Mouse (Mus musculus) hindbrain, embryonic 13.5 days (tissue): ENCODE results near the gene Cdc25a. TPM values are rescaled to one million over a fixed set of nuclear protein-coding genes. Genes with fewer than 3 reads are reported as not detected.

Experiments used
- ATAC-seq: fragments of 200-750 bp; cut with Nextera tagmentation; 2 replicates; pipeline ENCODE4 v1.8.0; 2017; ENCODE audit warnings: moderate TSS enrichment; ENCODE audit not compliant: low FRiP score
- H3K27ac ChIP-seq: fragments of 300-500 bp; sonication (generic); 2 replicates; pipeline ENCODE4 v1.5.1; 2015; ENCODE audit warnings: inconsistent platforms, mild to moderate bottlenecking, moderate library complexity
- H3K27me3 ChIP-seq: fragments of 300-500 bp; sonication (generic); 2 replicates; pipeline ENCODE4 v1.6.1; 2015; ENCODE audit warnings: mild to moderate bottlenecking, inconsistent platforms
- H3K36me3 ChIP-seq: fragments of 300-500 bp; sonication (generic); 2 replicates; pipeline ENCODE4 v1.6.1; 2015; ENCODE audit warnings: mild to moderate bottlenecking, inconsistent platforms
- H3K4me1 ChIP-seq: fragments of 300-500 bp; sonication (generic); replicated peaks from 2 replicates; pipeline ENCODE4 v1.6.1; 2015; ENCODE audit warnings: inconsistent platforms
- H3K4me2 ChIP-seq: fragments of 300-500 bp; sonication (generic); 2 replicates; pipeline ENCODE4 v1.6.1; 2015; ENCODE audit warnings: inconsistent platforms, mild to moderate bottlenecking, moderate library complexity
- H3K4me3 ChIP-seq: fragments of 300-500 bp; sonication (generic); 2 replicates; pipeline ENCODE4 v1.5.1; 2015; ENCODE audit warnings: mild to moderate bottlenecking, inconsistent platforms
- H3K9ac ChIP-seq: fragments of 300-500 bp; sonication (generic); 2 replicates; pipeline ENCODE4 v1.6.1; 2015; ENCODE audit warnings: mild to moderate bottlenecking, inconsistent platforms
- H3K9me3 ChIP-seq: fragments of 300-500 bp; sonication (generic); 2 replicates; pipeline ENCODE4 v1.6.1; 2016; ENCODE audit warnings: inconsistent platforms
- WGBS: fragments of 180-500 bp; shearing (Covaris S2); methylation state at CpG from one replicate; pipeline ENCODE4 v1.1.7; 2015; 5-methylcytosine and 5-hydroxymethylcytosine counted together
- polyA plus RNA-seq: library from polyadenylated mRNA; unstranded; fragments of >200 nt; fragmentation: Nextera tagmentation; extraction: Ambion mirVana; gene quantifications from 2 replicates; pipeline ENCODE4 v1.2.1, GENCODE M21; 2015

Gene Cdc25a
- polyA plus RNA-seq, 1 experiment from 2014 or later = 18.5 TPM

DNA sequence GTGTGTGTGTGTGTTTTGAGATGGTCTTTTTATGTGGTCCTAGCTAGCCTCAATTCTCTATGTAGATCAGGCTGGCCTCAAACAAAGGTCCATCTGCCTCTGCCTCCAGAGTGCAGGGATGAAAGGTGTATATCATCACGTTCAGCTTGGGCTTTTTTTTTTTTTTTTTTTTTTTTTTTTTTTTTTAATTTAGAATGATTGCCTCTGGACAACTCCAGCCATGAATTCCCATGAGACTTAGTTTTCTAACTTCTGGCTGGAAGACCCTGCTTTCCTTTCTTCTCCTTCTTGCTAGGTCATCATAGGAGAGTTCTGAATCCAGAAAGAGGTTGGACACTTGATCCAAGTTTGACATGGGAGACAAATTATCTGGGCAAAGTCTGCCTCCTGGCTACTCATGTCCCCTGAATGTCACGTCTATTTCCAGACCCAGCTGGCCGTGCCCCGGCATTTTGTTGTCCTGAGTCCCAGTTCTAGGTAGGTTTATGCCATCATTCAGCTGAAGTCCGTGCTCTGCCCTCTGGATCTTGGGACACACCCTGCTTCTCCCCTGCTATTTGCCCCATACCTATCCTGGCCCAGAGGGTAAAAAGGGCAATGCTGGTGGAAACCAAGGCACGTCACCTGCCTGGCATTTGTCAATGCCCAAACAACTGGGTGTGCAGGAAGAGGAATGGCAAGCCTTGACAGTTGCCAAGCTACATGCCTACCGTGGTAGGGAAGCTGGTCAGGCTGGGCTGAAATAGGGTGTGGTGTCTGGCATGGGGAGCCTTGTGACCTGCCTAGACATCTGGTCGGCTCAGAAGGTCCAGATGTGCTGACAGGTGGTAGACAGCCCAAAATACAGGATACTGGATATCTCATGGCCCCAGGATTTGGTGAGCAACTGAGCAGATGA lies 21.1 kb downstream of the Cdc25a start:
- peaks cover 23% of the 10 kb centered on the region for H3K36me3 ChIP-seq
- H3K4me3 ChIP-seq = no peak overlapping the region
- peaks cover 5% of the 10 kb centered on the region for H3K4me1 ChIP-seq
- no peak overlapping the region for H3K9ac ChIP-seq
- no peaks in the 10 kb centered on the region for H3K9me3 ChIP-seq
- H3K4me2 ChIP-seq = no peak overlapping the region
- H3K27ac ChIP-seq = no peak overlapping the region
- 89% methylated on average over 8 of the region's 8 CpGs for WGBS
- ATAC-seq = no peak
- H3K27me3 ChIP-seq = no peaks in the 10 kb centered on the region

DNA sequence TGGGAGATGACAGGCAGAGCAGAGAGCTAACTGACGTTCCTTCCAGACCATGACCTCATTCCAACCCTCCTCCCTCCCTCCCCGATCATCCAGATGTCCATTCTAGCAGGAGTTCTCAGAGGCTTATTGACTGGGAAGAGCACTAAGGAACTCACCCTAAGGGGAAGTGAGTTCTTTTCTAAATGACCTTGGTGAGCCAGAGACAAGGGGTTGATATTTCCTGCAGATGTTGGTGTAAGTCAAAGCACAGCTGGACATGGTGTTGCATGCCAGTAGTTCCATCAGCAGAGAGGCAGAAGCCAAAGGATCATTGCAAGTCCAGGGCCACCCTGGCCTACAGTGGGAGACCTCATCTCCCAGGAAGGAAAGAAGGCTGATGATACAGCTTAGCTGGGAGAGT lies 22.6 kb downstream of the Cdc25a start:
- H3K4me3 ChIP-seq = no peak overlapping the region
- H3K4me2 ChIP-seq = no peak overlapping the region
- H3K36me3 ChIP-seq = peaks cover 10% of the 10 kb centered on the region
- H3K27ac ChIP-seq = no peak overlapping the region
- H3K27me3 ChIP-seq = no peaks in the 10 kb centered on the region
- H3K4me1 ChIP-seq = peaks cover 5% of the 10 kb centered on the region
- 49% methylated on average over 2 of the region's 2 CpGs for WGBS
- no peak for ATAC-seq
- no peaks in the 10 kb centered on the region for H3K9me3 ChIP-seq
- no peak overlapping the region for H3K9ac ChIP-seq

DNA sequence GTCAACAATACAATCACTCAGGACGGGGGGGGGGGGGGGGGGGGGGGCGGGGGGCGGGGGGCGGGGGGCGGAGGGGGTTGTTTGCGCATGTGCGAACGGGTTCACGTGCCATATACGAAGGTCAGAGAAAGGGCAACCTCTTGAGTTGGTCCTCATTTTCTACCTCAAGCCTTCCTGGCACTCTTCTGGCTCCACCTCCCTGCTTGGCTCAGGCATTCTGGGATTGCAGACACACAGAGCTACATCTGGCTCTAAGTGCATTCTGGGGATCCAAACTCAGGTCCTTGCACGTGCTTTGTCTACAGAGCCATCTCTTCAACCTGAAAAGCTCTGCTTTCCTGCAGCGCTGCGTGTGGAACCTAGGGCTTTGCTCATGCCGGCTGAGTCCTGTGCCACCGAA lies 24.0 kb downstream of the Cdc25a start:
- no peaks in the 10 kb centered on the region for H3K27me3 ChIP-seq
- H3K9me3 ChIP-seq = no peaks in the 10 kb centered on the region
- 70% methylated on average over 9 of the region's 15 CpGs for WGBS
- no peak for ATAC-seq
- peaks cover 3% of the 10 kb centered on the region for H3K4me1 ChIP-seq
- H3K27ac ChIP-seq = no peak overlapping the region
- H3K4me2 ChIP-seq = no peak overlapping the region
- 0 out of 2 replicates have a peak, but pooled peaks cover 5% of the 10 kb centered on the region for H3K36me3 ChIP-seq
- no peak overlapping the region for H3K4me3 ChIP-seq
- no peak overlapping the region for H3K9ac ChIP-seq

- WGBS = 62% methylated on average over 8 of the region's 8 CpGs
- H3K4me3 ChIP-seq = no peak overlapping the region
- no peak for ATAC-seq
- no peaks in the 10 kb centered on the region for H3K27me3 ChIP-seq
- H3K4me1 ChIP-seq = no peaks in the 10 kb centered on the region
- H3K4me2 ChIP-seq = no peak overlapping the region
- H3K27ac ChIP-seq = no peak overlapping the region
- 0 out of 2 replicates have a peak, but pooled peaks cover 5% of the 10 kb centered on the region for H3K36me3 ChIP-seq
- no peak overlapping the region for H3K9ac ChIP-seq
- no peaks in the 10 kb centered on the region for H3K9me3 ChIP-seq
These were observed 24.4 kb downstream of the Cdc25a start for GRCm38 (mm10) chr9:109899774-109900173.

GRCm38 (mm10) chr9:109900604-109901003 lies 25.2 kb downstream of the Cdc25a start:
- WGBS = 92% methylated on average over 3 of the region's 3 CpGs

GRCm38 (mm10) chr9:109902246-109902645 lies 26.9 kb downstream of the Cdc25a start:
- H3K27ac ChIP-seq = no peak overlapping the region
- no peak for ATAC-seq
- no peak overlapping the region for H3K4me2 ChIP-seq
- H3K36me3 ChIP-seq = no peaks in the 10 kb centered on the region
- H3K4me1 ChIP-seq = peaks cover under 1% of the 10 kb centered on the region; the same call in 1 of the 2 replicates
- H3K27me3 ChIP-seq = no peaks in the 10 kb centered on the region
- WGBS = 65% methylated on average over 4 of the region's 4 CpGs
- no peak overlapping the region for H3K9ac ChIP-seq
- H3K4me3 ChIP-seq = no peak overlapping the region
- no peaks in the 10 kb centered on the region for H3K9me3 ChIP-seq

More at GRCm38 (mm10) chr9:109900604-109901003, 25.2 kb downstream of the Cdc25a start:
- Histone ChIP-seq H3K27me3 (no peaks in the 10 kb centered on the region), H3K9me3 (no peaks in the 10 kb centered on the region), H3K9ac (no peak overlapping the region), H3K27ac (no peak overlapping the region), H3K4me2 (no peak overlapping the region), H3K36me3 (0 out of 2 replicates have a peak, but pooled peaks cover 5% of the 10 kb centered on the region), H3K4me1 (no peaks in the 10 kb centered on the region), H3K4me3 (no peak overlapping the region)
- no peak for ATAC-seq

- 61% methylated on average over 5 of the region's 5 CpGs for WGBS
These were observed 27.4 kb downstream of the Cdc25a start for GRCm38 (mm10) chr9:109902740-109903139.

GRCm38 (mm10) chr9:109907300-109907699 lies 31.9 kb downstream of the Cdc25a start:
- Histone ChIP-seq H3K27me3 (no peaks in the 10 kb centered on the region), H3K4me1 (peaks cover 4% of the 10 kb centered on the region; the same call in 1 of the 2 replicates), H3K4me2 (no peak overlapping the region), H3K9me3 (no peaks in the 10 kb centered on the region), H3K4me3 (no peak overlapping the region), H3K27ac (no peak overlapping the region), H3K36me3 (no peaks in the 10 kb centered on the region), H3K9ac (no peak overlapping the region)
- no peak for ATAC-seq
- WGBS = 63% methylated on average over 8 of the region's 8 CpGs

More at GRCm38 (mm10) chr9:109902740-109903139, 27.4 kb downstream of the Cdc25a start:
- Histone ChIP-seq H3K4me2 (no peak overlapping the region), H3K27me3 (no peaks in the 10 kb centered on the region), H3K27ac (no peak overlapping the region), H3K9me3 (no peaks in the 10 kb centered on the region), H3K4me1 (peaks cover 4% of the 10 kb centered on the region; the same call in 1 of the 2 replicates), H3K9ac (no peak overlapping the region), H3K4me3 (no peak overlapping the region), H3K36me3 (no peaks in the 10 kb centered on the region)
- no peak for ATAC-seq

GRCm38 (mm10) chr9:109907774-109908465 lies 32.5 kb downstream of the Cdc25a start:
- no peaks in the 10 kb centered on the region for H3K9me3 ChIP-seq
- no peak overlapping the region for H3K9ac ChIP-seq
- no peaks in the 10 kb centered on the region for H3K27me3 ChIP-seq
- no peak for ATAC-seq
- WGBS = 81% methylated on average over 6 of the region's 6 CpGs
- H3K4me2 ChIP-seq = no peak overlapping the region
- no peaks in the 10 kb centered on the region for H3K36me3 ChIP-seq
- no peak overlapping the region for H3K4me3 ChIP-seq
- H3K4me1 ChIP-seq = peaks cover 4% of the 10 kb centered on the region; the same call in 1 of the 2 replicates
- H3K27ac ChIP-seq = no peak overlapping the region

DNA sequence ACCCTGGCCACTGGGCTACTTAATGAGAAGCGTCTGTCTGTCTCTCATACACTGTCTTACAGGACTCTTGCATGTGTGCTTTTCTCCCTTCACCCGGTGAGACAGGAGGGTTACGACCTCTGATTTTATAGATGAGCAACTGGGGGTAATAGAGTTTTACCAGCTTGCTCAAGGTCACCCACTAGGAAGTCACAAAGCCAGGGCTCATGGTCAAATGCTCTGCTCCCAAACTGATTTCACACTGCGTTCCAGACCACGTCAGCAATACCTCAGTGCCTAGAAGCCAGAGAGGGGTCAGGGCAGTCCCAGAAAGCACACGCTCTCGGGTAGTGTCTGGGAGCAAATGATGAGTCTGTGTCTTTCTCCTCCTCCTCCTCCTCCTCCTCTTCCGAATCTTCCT lies 33.7 kb downstream of the Cdc25a start:
- H3K36me3 ChIP-seq = no peaks in the 10 kb centered on the region
- H3K4me3 ChIP-seq = no peak overlapping the region
- no peak overlapping the region for H3K9ac ChIP-seq
- H3K27ac ChIP-seq = no peak overlapping the region
- 72% methylated on average over 8 of the region's 8 CpGs for WGBS
- H3K4me1 ChIP-seq = peaks cover 4% of the 10 kb centered on the region; the same call in 1 of the 2 replicates
- H3K9me3 ChIP-seq = no peaks in the 10 kb centered on the region
- ATAC-seq = no peak
- no peak overlapping the region for H3K4me2 ChIP-seq
- H3K27me3 ChIP-seq = no peaks in the 10 kb centered on the region

- H3K4me2 ChIP-seq = no peak overlapping the region
- no peak overlapping the region for H3K27ac ChIP-seq
- H3K9ac ChIP-seq = no peak overlapping the region
- no peak for ATAC-seq
- 91% methylated on average over 4 of the region's 4 CpGs for WGBS
- H3K4me3 ChIP-seq = no peak overlapping the region
- no peaks in the 10 kb centered on the region for H3K27me3 ChIP-seq
- H3K9me3 ChIP-seq = no peaks in the 10 kb centered on the region
- peaks cover 4% of the 10 kb centered on the region; the same call in 1 of the 2 replicates for H3K4me1 ChIP-seq
- no peaks in the 10 kb centered on the region for H3K36me3 ChIP-seq
These were observed 34.5 kb downstream of the Cdc25a start for GRCm38 (mm10) chr9:109909926-109910325.

GRCm38 (mm10) chr9:109911779-109912178 lies 36.4 kb downstream of the Cdc25a start:
- no peaks in the 10 kb centered on the region for H3K9me3 ChIP-seq
- no peaks in the 10 kb centered on the region for H3K27me3 ChIP-seq
- H3K4me3 ChIP-seq = no peak overlapping the region
- WGBS = 93% methylated on average over 7 of the region's 7 CpGs
- no peak overlapping the region for H3K27ac ChIP-seq
- H3K4me2 ChIP-seq = no peak overlapping the region
- no peak overlapping the region for H3K9ac ChIP-seq
- ATAC-seq = no peak
- H3K36me3 ChIP-seq = no peaks in the 10 kb centered on the region
- peaks cover 4% of the 10 kb centered on the region; the same call in 1 of the 2 replicates for H3K4me1 ChIP-seq
